Mouse (Mus musculus) hindbrain, postnatal 0 days (tissue): ENCODE results near the gene Gm10024. TPM values are rescaled to one million over a fixed set of nuclear protein-coding genes. Genes with fewer than 3 reads are reported as not detected.
A peak's percentile ranks its signal among the peaks of the same experiment; 100 is the strongest.
"Not testable (repeated sequence)": the region's sequence is repeated elsewhere in the genome, so short reads cannot be mapped to it uniquely, and the experiment has no call there.

Experiments
- ATAC-seq: fragments of 200-750 bp; cut with Nextera tagmentation; 2 replicates; pipeline ENCODE4 v1.8.0; 2017; ENCODE audit warnings: mild to moderate bottlenecking, moderate TSS enrichment, moderate library complexity
- DNase-seq: peaks from one replicate; pipeline ENCODE4 v3.0.0-alpha.2; 2015; ENCODE audit warnings: low spot score
- H3K27ac ChIP-seq: fragments of 300-500 bp; sonication (generic); 2 replicates; pipeline ENCODE4 v1.5.1; 2014; ENCODE audit warnings: mild to moderate bottlenecking
- H3K27me3 ChIP-seq: fragments of 300-500 bp; sonication (generic); 2 replicates; pipeline ENCODE4 v1.6.1; 2014; ENCODE audit warnings: low read length, mixed read lengths; ENCODE audit not compliant: insufficient read depth
- H3K36me3 ChIP-seq: fragments of 300-500 bp; sonication (generic); 2 replicates; pipeline ENCODE4 v1.6.1; 2014; ENCODE audit warnings: low read length, mixed read lengths; ENCODE audit not compliant: insufficient read depth
- H3K4me1 ChIP-seq: fragments of 300-500 bp; sonication (generic); 2 replicates; pipeline ENCODE4 v1.6.1; 2014; ENCODE audit warnings: antibody characterized with exemption, low read length, mixed read lengths; ENCODE audit not compliant: insufficient read depth
- H3K4me2 ChIP-seq: fragments of 300-500 bp; sonication (generic); 2 replicates; pipeline ENCODE4 v1.6.1; 2014; ENCODE audit warnings: low read depth, mild to moderate bottlenecking, low read length, moderate library complexity, mixed read lengths
- H3K4me3 ChIP-seq: fragments of 300-500 bp; sonication (generic); 2 replicates; pipeline ENCODE4 v1.5.1; 2014; ENCODE audit warnings: low read length
- H3K9ac ChIP-seq: fragments of 300-500 bp; sonication (generic); replicated peaks from 2 replicates; pipeline ENCODE4 v1.6.1; 2014; ENCODE audit warnings: mild to moderate bottlenecking, low read length, moderate library complexity, mixed read lengths
- H3K9me3 ChIP-seq: fragments of 300-500 bp; sonication (generic); 2 replicates; pipeline ENCODE4 v1.6.1; 2016; ENCODE audit warnings: low read length, mixed read lengths
- CTCF ChIP-seq: IDR thresholded peaks from 2 replicates; pipeline ENCODE4 v1.5.1; 2016; ENCODE audit warnings: antibody characterized with exemption, control low read depth, low read depth
- WGBS: fragments of 180-500 bp; shearing (Covaris S2); extraction: QIAGEN DNeasy Blood & Tissue Kit; methylation state at CpG from one replicate; pipeline ENCODE4 v1.1.7; 2014; 5-methylcytosine and 5-hydroxymethylcytosine counted together
- polyA plus RNA-seq: library from polyadenylated mRNA; unstranded; fragments of >200 nt; fragmentation: Nextera tagmentation; extraction: Ambion mirVana; gene quantifications from 2 replicates; pipeline ENCODE4 v1.2.1, GENCODE M21; 2015
- total RNA-seq: library from RNA; depleted of rRNA; stranded (reverse); fragments of >200 nt; gene quantifications from 2 replicates; pipeline ENCODE4 v1.2.3, GENCODE M21; 2014; rRNA removed

Gene Gm10024
- total RNA-seq (not detected in 2 replicates), polyA plus RNA-seq (not detected in 2 replicates)

GRCm38 (mm10) chr10:77711157-77711556, at the start of gene Gm10024:
TSS of gene Gm10024 (plus strand) at chr10:77711457.
- H3K4me1 ChIP-seq, H3K4me2 ChIP-seq, ATAC-seq, H3K27ac ChIP-seq, H3K36me3 ChIP-seq, DNase-seq, H3K9ac ChIP-seq, H3K9me3 ChIP-seq, H3K4me3 ChIP-seq, H3K27me3 ChIP-seq: not testable (repeated sequence)

- DNase-seq = no peak
- no peaks in the 10 kb centered on the region for H3K27me3 ChIP-seq
- H3K4me3 ChIP-seq = no peak overlapping the region
- H3K9me3 ChIP-seq = no peaks in the 10 kb centered on the region
- H3K27ac ChIP-seq = no peak overlapping the region
- no peak overlapping the region for H3K9ac ChIP-seq
- H3K36me3 ChIP-seq = no peaks in the 10 kb centered on the region
- ATAC-seq = peak; percentile 24; the same call in 1 of the 2 replicates
- 63% methylated on average over 43 of the region's 43 CpGs for WGBS
- H3K4me1 ChIP-seq = no peaks in the 10 kb centered on the region
- no peak for TF ChIP-seq CTCF
- no peak overlapping the region for H3K4me2 ChIP-seq
These were observed 47.1 kb upstream of the Gm10024 start for GRCm38 (mm10) chr10:77663949-77664665.

GRCm38 (mm10) chr10:77666342-77666741, 44.9 kb upstream of the Gm10024 start:
- H3K27me3 ChIP-seq = no peaks in the 10 kb centered on the region
- no peak for TF ChIP-seq CTCF
- H3K4me1 ChIP-seq = no peaks in the 10 kb centered on the region
- 62% methylated on average over 8 of the region's 8 CpGs for WGBS
- H3K4me2 ChIP-seq = no peak overlapping the region
- peak; percentile 27 for DNase-seq
- H3K27ac ChIP-seq = no peak overlapping the region
- H3K9ac ChIP-seq = no peak overlapping the region
- H3K9me3 ChIP-seq = no peaks in the 10 kb centered on the region
- no peak overlapping the region for H3K4me3 ChIP-seq
- ATAC-seq = peak; percentile 46; the same call in 1 of the 2 replicates
- no peaks in the 10 kb centered on the region for H3K36me3 ChIP-seq

- H3K9ac ChIP-seq = no peak overlapping the region
- no peaks in the 10 kb centered on the region for H3K36me3 ChIP-seq
- H3K4me1 ChIP-seq = no peaks in the 10 kb centered on the region
- no peak overlapping the region for H3K4me3 ChIP-seq
- DNase-seq (no peak), ATAC-seq (no peak)
- no peaks in the 10 kb centered on the region for H3K27me3 ChIP-seq
- TF ChIP-seq CTCF = no peak
- WGBS = 68% methylated on average over 4 of the region's 4 CpGs
- no peak overlapping the region for H3K27ac ChIP-seq
- H3K9me3 ChIP-seq = no peaks in the 10 kb centered on the region
- no peak overlapping the region for H3K4me2 ChIP-seq
These were observed 43.9 kb upstream of the Gm10024 start for GRCm38 (mm10) chr10:77667402-77667801.

- WGBS = 76% methylated on average over 4 of the region's 4 CpGs
- H3K9me3 ChIP-seq = no peaks in the 10 kb centered on the region
These were observed 40.5 kb upstream of the Gm10024 start for GRCm38 (mm10) chr10:77670710-77671109.

GRCm38 (mm10) chr10:77671519-77671918, 39.7 kb upstream of the Gm10024 start:
- Histone ChIP-seq H3K4me3 (no peak overlapping the region), H3K9ac (no peak overlapping the region), H3K27me3 (peaks cover 4% of the 10 kb centered on the region; the same call in 1 of the 2 replicates), H3K27ac (no peak overlapping the region), H3K4me1 (no peaks in the 10 kb centered on the region), H3K36me3 (no peaks in the 10 kb centered on the region), H3K4me2 (no peak overlapping the region), H3K9me3 (no peaks in the 10 kb centered on the region)
- no peak for TF ChIP-seq CTCF
- no peak for DNase-seq
- 81% methylated on average over 4 of the region's 4 CpGs for WGBS
- ATAC-seq = no peak

More at GRCm38 (mm10) chr10:77670710-77671109, 40.5 kb upstream of the Gm10024 start:
- Histone ChIP-seq H3K9ac (no peak overlapping the region), H3K27ac (no peak overlapping the region), H3K36me3 (no peaks in the 10 kb centered on the region), H3K27me3 (no peaks in the 10 kb centered on the region; the same call in 1 of the 2 replicates), H3K4me3 (no peak overlapping the region), H3K4me2 (no peak overlapping the region), H3K4me1 (no peaks in the 10 kb centered on the region)
- ATAC-seq (no peak), DNase-seq (no peak)
- no peak for TF ChIP-seq CTCF

- Histone ChIP-seq H3K36me3 (no peaks in the 10 kb centered on the region), H3K27me3 (peaks cover 18% of the 10 kb centered on the region), H3K9ac (no peak overlapping the region), H3K4me1 (peaks cover 6% of the 10 kb centered on the region; the same call in 1 of the 2 replicates), H3K4me3 (no peak overlapping the region), H3K9me3 (no peaks in the 10 kb centered on the region), H3K27ac (no peak overlapping the region), H3K4me2 (no peak overlapping the region)
- WGBS = 65% methylated on average over 13 of the region's 13 CpGs
- no peak for TF ChIP-seq CTCF
- DNase-seq (no peak), ATAC-seq (no peak)
These were observed 37.5 kb upstream of the Gm10024 start for GRCm38 (mm10) chr10:77673765-77674164.
